Comparison of ENCODE assay signal across 19 mouse cellular contexts in genomic region chr2:170076941-170077490, GRCm38 (mm10).
A peak's percentile ranks its signal among the peaks of the same experiment; 100 is the strongest.
DNase-seq lines count a peak whose midpoint lies in the region; ATAC-seq and TF ChIP-seq lines count a peak whose summit lies in the region.
"Had no signal": no experiment of that assay in that cellular context is flagged by ENCODE, and none has a peak within 500 bp of the region (broad histone marks: within the 10 kb centered on the region; RNA-seq: fewer than 3 reads in every experiment).

No protein-coding gene starts in this region.

- WGBS in kidney, adult 2 months, result 64% methylated on average over 6 of the region's 6 CpGs
- 55% methylated on average over 6 of the region's 6 CpGs for WGBS in kidney, embryonic 14.5 days
- 74% methylated on average over 6 of the region's 6 CpGs for WGBS in liver, postnatal 0 days (ENCODE audit: insufficient replicate concordance)
- 67% methylated on average over 6 of the region's 6 CpGs for WGBS in liver, embryonic 12.5 days (ENCODE audit: insufficient replicate concordance)
- 79% methylated on average over 6 of the region's 6 CpGs for WGBS in cerebellum, adult 2 months

- TF ChIP-seq CTCF in kidney, adult 2 months (conservative IDR thresholded peaks at IDR 0.05; ENCODE audit: insufficient read depth, insufficient read length, low read depth, low read length), result no peak
- TF ChIP-seq CTCF in liver, postnatal 0 days (IDR thresholded peaks at IDR 0.05; ENCODE audit: low read depth), result peak; percentile 24; the same call in 1 of the 2 replicates
- peak; percentile 36 for TF ChIP-seq CTCF in Patski (IDR thresholded peaks at IDR 0.05)
- no peak for TF ChIP-seq CTCF in cerebellum, adult 2 months (IDR thresholded peaks at IDR 0.05; ENCODE audit: borderline replicate concordance, insufficient read depth, low read depth, low read length)

- H3K4me2 ChIP-seq in kidney, embryonic 14.5 days (replicated peaks; ENCODE audit: low read depth, low read length), result no peak overlapping the region
- no peak overlapping the region for H3K4me2 ChIP-seq in liver, postnatal 0 days (ENCODE audit: low read depth, low read length)
- no peak overlapping the region for H3K4me2 ChIP-seq in liver, embryonic 12.5 days
- H3K4me2 ChIP-seq: heart, embryonic 11.5 days; hindbrain, embryonic 15.5 days; limb, embryonic 12.5 days; liver, embryonic 13.5 days had no signal

- TF ChIP-seq EP300 in liver, postnatal 0 days (IDR thresholded peaks at IDR 0.05; ENCODE audit: low read depth), result no peak

- H3K27ac ChIP-seq in kidney, adult 2 months (ENCODE audit: insufficient read depth, low read depth, low read length), result peak overlapping the region; percentile 55; the same call in 1 of the 2 replicates
- no peak overlapping the region for H3K27ac ChIP-seq in kidney, embryonic 14.5 days (ENCODE audit: low read depth, low read length)
- H3K27ac ChIP-seq in liver, postnatal 0 days (ENCODE audit: low read depth), result no peak overlapping the region
- H3K27ac ChIP-seq in liver, embryonic 12.5 days, result no peak overlapping the region
- no peak overlapping the region for H3K27ac ChIP-seq in cerebellum, adult 2 months (ENCODE audit: insufficient read depth, low read length)
- H3K27ac ChIP-seq: hindbrain, embryonic 15.5 days; limb, embryonic 12.5 days; liver, embryonic 13.5 days had no signal

- no peaks in the 10 kb centered on the region for H3K9me3 ChIP-seq in kidney, embryonic 14.5 days (ENCODE audit: control insufficient read depth, low read length)
- H3K9me3 ChIP-seq in liver, postnatal 0 days (ENCODE audit: low read length), result no peaks in the 10 kb centered on the region
- no peaks in the 10 kb centered on the region for H3K9me3 ChIP-seq in liver, embryonic 12.5 days (replicated peaks)
- H3K9me3 ChIP-seq: hindbrain, embryonic 15.5 days; limb, embryonic 12.5 days; liver, embryonic 13.5 days had no signal

- H3K4me1 ChIP-seq in kidney, adult 2 months (ENCODE audit: control insufficient read depth, insufficient read depth, low read length), result no peaks in the 10 kb centered on the region
- H3K4me1 ChIP-seq in kidney, embryonic 14.5 days (ENCODE audit: control insufficient read depth, insufficient read depth, low read length), result no peaks in the 10 kb centered on the region
- no peaks in the 10 kb centered on the region for H3K4me1 ChIP-seq in liver, postnatal 0 days (ENCODE audit: insufficient read depth)
- H3K4me1 ChIP-seq in liver, embryonic 12.5 days, result no peaks in the 10 kb centered on the region
- H3K4me1 ChIP-seq in cerebellum, adult 2 months (ENCODE audit: control insufficient read depth, insufficient read depth, low read length), result no peaks in the 10 kb centered on the region
- H3K4me1 ChIP-seq: liver, embryonic 13.5 days had no signal

- no peaks in the 10 kb centered on the region for H3K36me3 ChIP-seq in kidney, adult 2 months (ENCODE audit: control insufficient read depth, insufficient read depth, low read length)
- no peaks in the 10 kb centered on the region for H3K36me3 ChIP-seq in kidney, embryonic 14.5 days (ENCODE audit: control insufficient read depth, insufficient read depth, low read length)
- no peaks in the 10 kb centered on the region for H3K36me3 ChIP-seq in liver, postnatal 0 days (replicated peaks; ENCODE audit: insufficient read depth, low read length)
- no peaks in the 10 kb centered on the region for H3K36me3 ChIP-seq in liver, embryonic 12.5 days
- H3K36me3 ChIP-seq: hindbrain, embryonic 15.5 days; limb, embryonic 12.5 days; liver, embryonic 13.5 days had no signal

- peak; percentile 22 for DNase-seq in gastrocnemius, adult 18-20 months (ENCODE audit: low spot score)
- DNase-seq in gastrocnemius, adult 8-10 months (ENCODE audit: low spot score in 2 of 2), result no peak
- DNase-seq in kidney, adult 2 months, result peak; percentile 43
- no peak for DNase-seq in liver, postnatal 0 days
- no peak for DNase-seq in Patski (ENCODE audit: low read depth, low spot score)
- no peak for DNase-seq in cerebellum, adult 2 months
- DNase-seq: cerebellum, adult 18-20 months; cerebellum, postnatal 36 days; gastrocnemius, postnatal 36 days; layer of hippocampus, adult 9-11 months; liver, embryonic 13.5 days; lung, postnatal 10 days; retina, postnatal 1 day had no signal

- ATAC-seq in kidney, embryonic 14.5 days (ENCODE audit: low FRiP score, low TSS enrichment), result no peak
- no peak for ATAC-seq in liver, postnatal 0 days
- no peak for ATAC-seq in liver, embryonic 12.5 days
- ATAC-seq in Patski, result no peak
- ATAC-seq: midbrain, embryonic 16.5 days had no signal

- H3K9ac ChIP-seq in kidney, embryonic 14.5 days (ENCODE audit: low read depth, low read length), result no peak overlapping the region
- no peak overlapping the region for H3K9ac ChIP-seq in liver, postnatal 0 days (replicated peaks)
- no peak overlapping the region for H3K9ac ChIP-seq in liver, embryonic 12.5 days
- H3K9ac ChIP-seq: hindbrain, embryonic 15.5 days; limb, embryonic 12.5 days; liver, embryonic 13.5 days had no signal

- CTCF ChIA-PET in Patski (lab: Charles Lee), result interaction anchor here (0.7 kb wide), 1 partner anchor 11 kb away, joined by 3 read pairs; no protein-coding TSS in a partner anchor

- TF ChIP-seq POLR2A in kidney, adult 2 months (IDR thresholded peaks at IDR 0.05; ENCODE audit: low read depth, low read length), result no peak
- no peak for TF ChIP-seq POLR2A in cerebellum, adult 2 months (IDR thresholded peaks at IDR 0.05; ENCODE audit: borderline replicate concordance, insufficient read depth, low read length)

- in situ Hi-C loops in Patski (cut with MboI; ENCODE audit: low pct_unique_long_range_greater_than_20kb), result no loop called here

- POLR2A ChIA-PET in Patski (lab: Charles Lee), result interaction anchor here (0.6 to 0.7 kb wide), 2 partner anchors 154 to 817 kb away, joined by 3 read pairs; no protein-coding TSS in a partner anchor

- no peak overlapping the region for H3K4me3 ChIP-seq in kidney, adult 2 months (ENCODE audit: insufficient read depth, low read depth, low read length)
- H3K4me3 ChIP-seq in kidney, embryonic 14.5 days (ENCODE audit: low read length), result no peak overlapping the region
- no peak overlapping the region for H3K4me3 ChIP-seq in liver, postnatal 0 days (ENCODE audit: low read depth, low read length)
- no peak overlapping the region for H3K4me3 ChIP-seq in liver, embryonic 12.5 days
- no peak overlapping the region for H3K4me3 ChIP-seq in cerebellum, adult 2 months (replicated peaks; ENCODE audit: insufficient read depth, low read depth, low read length)
- H3K4me3 ChIP-seq: hindbrain, embryonic 15.5 days; limb, embryonic 12.5 days; liver, embryonic 13.5 days had no signal

- no peaks in the 10 kb centered on the region for H3K27me3 ChIP-seq in kidney, adult 2 months (replicated peaks; ENCODE audit: control insufficient read depth, insufficient read depth, low read length)
- no peaks in the 10 kb centered on the region for H3K27me3 ChIP-seq in kidney, embryonic 14.5 days (ENCODE audit: control insufficient read depth, insufficient read depth, low read length)
- no peaks in the 10 kb centered on the region for H3K27me3 ChIP-seq in liver, postnatal 0 days (ENCODE audit: insufficient read depth, low read length)
- 0 out of 2 replicates have a peak, but pooled peaks cover 3% of the 10 kb centered on the region for H3K27me3 ChIP-seq in liver, embryonic 12.5 days (replicated peaks)
- peaks cover 21% of the 10 kb centered on the region for H3K27me3 ChIP-seq in Patski
- H3K27me3 ChIP-seq in cerebellum, adult 2 months (ENCODE audit: control insufficient read depth, insufficient read depth, low read length), result no peaks in the 10 kb centered on the region; the same call in 1 of the 2 replicates
- H3K27me3 ChIP-seq: hindbrain, embryonic 15.5 days; limb, embryonic 12.5 days; liver, embryonic 13.5 days had no signal

Comparison
In these comparisons a context has a peak if more than half of its experiments do, and no peak if none do; other contexts are left out.
1. DNase-seq: peak in gastrocnemius, adult 18-20 months (single experiment) and kidney, adult 2 months (single experiment); none in gastrocnemius, adult 8-10 months (0 of 2), liver, postnatal 0 days (single experiment), Patski (single experiment) and cerebellum, adult 2 months (0 of 2).
2. CTCF ChIP-seq: peak in liver, postnatal 0 days (single experiment) and Patski (single experiment); none in kidney, adult 2 months (single experiment) and cerebellum, adult 2 months (single experiment).